Mouse (Mus musculus) c-Kit-positive CD71-negative TER-119-negative erythroid progenitor cells, embryonic 14.5 days (primary cell): ENCODE measurements around the gene Prkci.
A peak's percentile ranks its signal among the peaks of the same experiment; 100 is the strongest.

Experiments
- DNase-seq: peaks from one replicate; pipeline ENCODE4 v3.0.0-alpha.2; 2013; ENCODE audit warnings: low read depth

Prkci gene

GRCm38 (mm10) chr3:30995283-30995898 is at the start of gene Prkci:
Gene Prkci (plus strand): TSS chr3:30995747.
- DNase-seq = peak; percentile 90

DNA sequence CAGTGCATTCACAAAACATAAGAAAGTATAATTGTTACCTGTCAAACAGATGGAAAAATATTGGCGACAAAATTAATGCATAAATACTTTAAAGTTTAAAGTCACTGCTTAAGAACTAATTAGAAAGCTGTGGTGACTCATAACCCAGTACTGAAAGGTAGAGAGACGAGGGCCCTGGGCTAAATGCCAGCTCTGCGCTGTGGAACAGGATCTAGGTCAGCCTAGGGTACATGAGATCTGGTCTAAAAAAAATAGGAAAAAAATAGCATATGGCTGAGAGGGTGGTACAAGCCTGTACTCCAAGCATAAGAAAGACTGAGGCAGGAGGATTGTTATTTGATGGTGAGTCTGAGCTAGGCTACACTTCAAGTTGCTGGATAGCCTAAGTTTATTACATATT is 43.9 kb upstream of the Prkci start:
- DNase-seq = no peak

DNA sequence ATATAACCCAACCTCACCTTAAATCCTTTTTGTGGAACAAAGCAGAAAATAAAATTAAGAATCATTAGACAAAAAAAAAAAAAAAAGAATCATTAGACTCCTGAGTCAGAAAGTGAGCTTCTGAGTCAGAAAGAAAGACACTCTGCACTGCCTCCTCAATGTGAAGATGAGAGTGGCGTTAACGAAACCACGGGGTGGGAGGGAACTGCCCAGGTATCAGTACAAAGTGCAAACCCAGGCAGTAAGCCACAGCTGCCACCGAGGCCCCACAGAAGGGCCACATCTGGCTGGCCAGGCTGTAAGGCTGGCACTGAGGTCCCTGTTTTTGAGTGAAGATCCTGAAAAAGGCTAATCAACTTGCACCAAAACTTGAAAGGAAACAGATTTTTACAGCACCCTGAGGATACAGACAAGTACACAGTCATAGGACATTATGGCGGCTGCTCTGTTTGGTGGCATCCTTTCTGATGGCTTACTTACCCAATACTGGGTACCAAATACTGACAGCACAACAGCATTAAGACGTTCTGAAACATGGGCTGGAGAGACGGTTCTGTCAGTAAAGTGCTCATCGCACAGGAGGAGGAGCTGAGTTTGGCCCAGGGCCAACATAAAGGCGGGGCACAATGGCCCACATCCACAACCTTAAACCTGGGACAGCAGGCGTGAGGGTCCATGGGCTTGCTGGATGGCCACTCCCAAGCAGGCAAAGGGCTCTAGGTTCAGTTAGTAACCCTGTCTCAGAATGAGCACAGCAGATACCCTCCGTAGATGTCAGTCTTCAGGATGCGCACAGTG is 43.1 kb upstream of the Prkci start:
- DNase-seq = no peak

DNA sequence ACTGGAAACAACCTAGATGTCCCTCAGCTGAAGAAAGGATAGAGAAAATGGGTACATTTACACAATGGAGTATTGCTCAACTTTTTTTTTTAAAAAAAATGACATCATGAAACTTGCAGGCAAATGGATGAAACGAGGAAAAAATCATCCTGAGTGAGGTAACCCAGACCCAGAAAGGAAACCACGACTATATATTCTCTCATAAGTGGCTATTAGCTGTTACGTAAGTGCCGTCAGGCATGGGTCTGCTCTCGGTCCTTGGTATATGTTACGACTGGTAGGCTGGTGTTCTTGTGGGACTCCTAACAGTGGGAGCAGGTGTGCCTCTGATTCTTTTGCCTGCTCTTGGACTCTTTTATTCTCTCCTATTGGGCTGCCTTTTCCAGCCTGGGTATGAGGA is 39.2 kb upstream of the Prkci start:
- no peak for DNase-seq

- no peak for DNase-seq
Measured at GRCm38 (mm10) chr3:30958709-30959108, 36.8 kb upstream of the Prkci start.

GRCm38 (mm10) chr3:30959868-30960831 is 35.4 kb upstream of the Prkci start:
- DNase-seq = no peak

GRCm38 (mm10) chr3:30963100-30963499 is 32.4 kb upstream of the Prkci start:
- no peak for DNase-seq

DNA sequence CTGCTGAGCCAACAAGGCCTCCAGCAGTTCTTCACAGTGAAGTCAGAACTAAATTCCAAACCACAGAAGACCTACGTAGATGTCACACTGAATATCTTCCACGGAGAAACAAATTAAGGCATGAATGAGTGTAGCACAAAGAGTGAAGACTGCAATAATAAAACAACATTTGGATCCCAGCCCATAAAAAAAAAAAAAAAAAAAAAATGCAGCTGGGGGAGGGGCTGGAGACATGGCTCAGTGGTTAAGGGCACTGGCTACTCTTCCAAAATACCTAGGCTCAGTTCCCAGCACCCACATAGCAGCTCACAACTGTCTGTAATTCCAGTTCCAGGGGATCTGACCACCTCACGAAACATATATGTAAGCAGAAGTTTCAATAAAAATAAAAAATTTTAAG is 31.3 kb upstream of the Prkci start:
- no peak for DNase-seq

- no peak for DNase-seq
Measured at GRCm38 (mm10) chr3:30965644-30966043, 29.9 kb upstream of the Prkci start.

DNA sequence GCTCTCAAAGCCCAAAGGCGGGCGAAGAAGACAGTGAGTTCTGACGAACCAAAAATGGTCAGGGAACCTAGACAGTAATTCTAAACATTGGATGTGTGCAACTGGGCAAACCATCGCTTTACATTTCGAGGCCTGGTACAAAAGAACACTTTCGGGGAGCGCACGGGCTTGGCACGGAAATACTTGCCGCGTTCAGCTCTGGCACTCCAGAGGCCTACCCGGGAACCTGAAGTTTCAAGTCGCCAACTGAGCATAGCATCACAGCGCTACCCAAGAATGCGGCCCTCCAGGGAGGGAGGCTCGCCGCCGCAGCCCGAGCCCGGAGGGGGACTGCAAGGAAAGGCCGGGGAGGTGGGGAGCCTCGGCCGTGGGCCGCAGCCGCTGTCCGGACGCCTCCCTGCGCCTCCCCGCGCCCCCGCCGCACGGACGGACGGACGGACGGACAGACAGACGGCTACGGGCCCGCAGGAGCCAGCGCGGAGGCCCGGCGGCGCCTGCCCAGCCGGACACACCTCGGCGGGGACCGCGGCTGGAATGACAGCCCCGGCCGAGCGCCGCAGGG is 26.9 kb upstream of the Prkci start:
- peak; percentile 25 for DNase-seq

DNA sequence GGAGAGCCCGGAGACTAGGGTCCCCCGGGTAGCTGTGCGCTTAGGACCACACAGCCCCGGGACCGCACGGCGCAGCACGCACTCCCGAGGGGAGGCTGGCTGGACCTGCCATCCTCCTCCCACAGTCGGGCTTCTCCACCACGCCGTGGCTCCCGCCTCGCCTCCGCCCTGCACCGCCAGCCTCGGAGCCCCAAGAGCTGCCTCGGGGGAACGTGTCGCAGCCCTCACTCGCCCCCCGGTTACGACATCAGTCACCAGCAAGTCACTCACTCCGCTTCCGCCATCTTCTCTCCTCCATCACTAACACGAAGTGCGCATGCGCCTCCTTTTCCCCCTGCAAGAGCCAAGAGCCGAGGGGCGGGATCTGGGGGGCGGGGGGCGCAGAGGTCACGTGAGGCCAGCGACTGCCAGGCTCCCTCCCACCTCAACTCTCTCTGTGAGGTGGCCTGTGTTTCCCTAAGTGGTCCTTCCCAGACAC is 26.4 kb upstream of the Prkci start, which contains the start of gene Phc3:
Gene Phc3 (minus strand): TSS at position 312 of the 478 bp plus-strand sequence.
- peak; percentile 96 for DNase-seq

DNA sequence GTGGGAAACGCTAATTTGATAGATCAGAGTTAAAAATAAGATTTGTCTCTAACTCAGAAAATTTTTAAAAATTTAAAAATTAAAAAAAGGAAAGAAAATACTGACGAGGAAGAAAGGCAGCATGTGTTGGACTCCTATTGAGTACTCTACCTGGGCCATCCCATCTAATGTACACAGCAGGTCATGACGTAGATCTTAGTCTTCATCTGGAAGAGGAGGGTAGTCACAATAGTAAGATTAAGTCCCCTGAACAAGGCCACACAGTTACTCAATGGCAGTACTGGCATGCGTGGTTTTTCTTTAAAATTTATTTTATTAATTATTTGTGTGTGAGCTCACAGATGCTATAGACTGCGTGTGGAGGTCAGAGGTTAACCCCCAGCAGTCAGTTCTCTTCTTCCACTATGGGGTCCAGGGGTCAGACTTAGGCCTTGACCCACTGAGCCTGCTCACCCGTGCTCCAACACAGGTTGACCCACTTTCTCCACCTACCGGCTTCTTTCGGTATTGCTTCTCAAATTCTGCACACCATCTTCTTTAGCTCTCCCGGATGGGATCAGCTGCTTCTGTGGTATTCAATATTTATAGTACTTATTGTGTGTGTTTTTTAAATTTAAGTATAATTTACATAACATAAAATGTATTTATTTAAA is 20.3 kb upstream of the Prkci start:
- DNase-seq = peak; percentile 72

- no peak for DNase-seq
Measured at GRCm38 (mm10) chr3:30976991-30977603, 18.4 kb upstream of the Prkci start.

GRCm38 (mm10) chr3:30981616-30982380 is 13.7 kb upstream of the Prkci start:
- no peak for DNase-seq

- no peak for DNase-seq
Measured at GRCm38 (mm10) chr3:30982924-30983536, 12.5 kb upstream of the Prkci start.

- no peak for DNase-seq
Measured at GRCm38 (mm10) chr3:30987396-30988318, 7.9 kb upstream of the Prkci start.

- DNase-seq = no peak
Measured at GRCm38 (mm10) chr3:30992161-30992560, 3.4 kb upstream of the Prkci start.

GRCm38 (mm10) chr3:30993066-30993573 is 2.4 kb upstream of the Prkci start:
- no peak for DNase-seq
